Mouse (Mus musculus): ENCODE measurements at regions not wholly inside any gene's neighbourhood (a gene's known extent, or its start where the extent isn't known, plus 50 kb on each side); places are given as distances from the start of the nearest gene placed in this dataset.

- peak overlapping the region; percentile 45 for H3K4me3 ChIP-seq
- no peaks in the 10 kb centered on the region for H3K36me3 ChIP-seq
- ATAC-seq (replicated peaks; ENCODE audit: insufficient number of reproducible peaks, insufficient read depth, low FRiP score, low read depth) = peak; percentile 87
- H3K9ac ChIP-seq = peak overlapping the region; percentile 60
- peaks cover 15% of the 10 kb centered on the region for H3K4me1 ChIP-seq (replicated peaks)
- H3K27me3 ChIP-seq = no peaks in the 10 kb centered on the region
- no peaks in the 10 kb centered on the region for H3K9me3 ChIP-seq (replicated peaks)
- peak overlapping the region; percentile 76 for H3K4me2 ChIP-seq
- peak overlapping the region; percentile 87 for H3K27ac ChIP-seq
- 5% methylated on average over 15 of the region's 15 CpGs for WGBS
Measured at GRCm38 (mm10) chr3:41408821-41409737, 146.5 kb upstream of the Jade1 start.

GRCm38 (mm10) chr3:41408423-41408820 lies 147.1 kb upstream of the Jade1 start:
- H3K4me1 ChIP-seq (replicated peaks) = peaks cover 15% of the 10 kb centered on the region
- no peaks in the 10 kb centered on the region for H3K36me3 ChIP-seq
- H3K4me3 ChIP-seq = peak overlapping the region; percentile 45
- peak overlapping the region; percentile 87 for H3K27ac ChIP-seq
- H3K9ac ChIP-seq = peak overlapping the region; percentile 60
- ATAC-seq (replicated peaks; ENCODE audit: insufficient number of reproducible peaks, insufficient read depth, low FRiP score, low read depth) = peak; percentile 90
- WGBS = 4% methylated on average over 14 of the region's 14 CpGs
- peak overlapping the region; percentile 76 for H3K4me2 ChIP-seq
- H3K9me3 ChIP-seq (replicated peaks) = no peaks in the 10 kb centered on the region
- H3K27me3 ChIP-seq = no peaks in the 10 kb centered on the region

- no peaks in the 10 kb centered on the region for H3K36me3 ChIP-seq
- H3K4me1 ChIP-seq (replicated peaks) = peaks cover 15% of the 10 kb centered on the region
- no peaks in the 10 kb centered on the region for H3K9me3 ChIP-seq (replicated peaks)
- peak overlapping the region; percentile 45; the same call in 1 of the 2 replicates for H3K4me3 ChIP-seq
- H3K4me2 ChIP-seq = peak overlapping the region; percentile 76
- ATAC-seq (replicated peaks; ENCODE audit: insufficient number of reproducible peaks, insufficient read depth, low FRiP score, low read depth) = no peak
- 89% methylated on average over 9 of the region's 9 CpGs for WGBS
- no peak overlapping the region for H3K9ac ChIP-seq
- peak overlapping the region; percentile 87 for H3K27ac ChIP-seq
- no peaks in the 10 kb centered on the region for H3K27me3 ChIP-seq
Measured at GRCm38 (mm10) chr3:41407988-41408387, 147.5 kb upstream of the Jade1 start.

- no peak overlapping the region for H3K27ac ChIP-seq
- ATAC-seq (replicated peaks; ENCODE audit: insufficient number of reproducible peaks, insufficient read depth, low FRiP score, low read depth) = no peak
- no peak overlapping the region for H3K9ac ChIP-seq
- no peak overlapping the region for H3K4me2 ChIP-seq
- WGBS = 69% methylated on average over 1 of the region's 1 CpGs
- peaks cover 15% of the 10 kb centered on the region for H3K4me1 ChIP-seq (replicated peaks)
- H3K9me3 ChIP-seq (replicated peaks) = no peaks in the 10 kb centered on the region
- H3K27me3 ChIP-seq = no peaks in the 10 kb centered on the region
- H3K4me3 ChIP-seq = no peak overlapping the region
- no peaks in the 10 kb centered on the region for H3K36me3 ChIP-seq
Measured at GRCm38 (mm10) chr3:41407520-41407919, 148.0 kb upstream of the Jade1 start.

- H3K27me3 ChIP-seq = no peaks in the 10 kb centered on the region
- no peaks in the 10 kb centered on the region for H3K36me3 ChIP-seq
- 69% methylated on average over 4 of the region's 4 CpGs for WGBS
- H3K9ac ChIP-seq = no peak overlapping the region
- H3K4me1 ChIP-seq (replicated peaks) = peaks cover 3% of the 10 kb centered on the region; the same call in 1 of the 2 replicates
- no peaks in the 10 kb centered on the region for H3K9me3 ChIP-seq (replicated peaks)
- ATAC-seq (replicated peaks; ENCODE audit: insufficient number of reproducible peaks, insufficient read depth, low FRiP score, low read depth) = no peak
- H3K27ac ChIP-seq = no peak overlapping the region
- H3K4me3 ChIP-seq = no peak overlapping the region
- H3K4me2 ChIP-seq = no peak overlapping the region
Measured at GRCm38 (mm10) chr3:41401881-41402280, 153.7 kb upstream of the Jade1 start.

GRCm38 (mm10) chr3:41389868-41390267 lies 165.7 kb upstream of the Jade1 start:
- H3K4me3 ChIP-seq = no peak overlapping the region
- no peaks in the 10 kb centered on the region for H3K27me3 ChIP-seq
- no peaks in the 10 kb centered on the region for H3K9me3 ChIP-seq (replicated peaks)
- no peak overlapping the region for H3K9ac ChIP-seq
- H3K4me2 ChIP-seq = no peak overlapping the region
- H3K36me3 ChIP-seq = no peaks in the 10 kb centered on the region
- ATAC-seq (replicated peaks; ENCODE audit: insufficient number of reproducible peaks, insufficient read depth, low FRiP score, low read depth) = no peak
- WGBS = 51% methylated on average over 6 of the region's 6 CpGs
- H3K4me1 ChIP-seq (replicated peaks) = peaks cover 8% of the 10 kb centered on the region
- no peak overlapping the region for H3K27ac ChIP-seq

- 70% methylated on average over 9 of the region's 9 CpGs for WGBS
- ATAC-seq (replicated peaks; ENCODE audit: insufficient number of reproducible peaks, insufficient read depth, low FRiP score, low read depth) = no peak
- no peak overlapping the region for H3K27ac ChIP-seq
Measured at GRCm38 (mm10) chr3:41387469-41388212, 167.9 kb upstream of the Jade1 start.

GRCm38 (mm10) chr3:41386299-41386698 lies 169.2 kb upstream of the Jade1 start:
- Histone ChIP-seq H3K9ac (no peak overlapping the region), H3K27ac (no peak overlapping the region), H3K9me3 (replicated peaks) (no peaks in the 10 kb centered on the region), H3K4me2 (no peak overlapping the region), H3K4me1 (replicated peaks) (peaks cover 8% of the 10 kb centered on the region), H3K36me3 (no peaks in the 10 kb centered on the region), H3K27me3 (no peaks in the 10 kb centered on the region), H3K4me3 (no peak overlapping the region)
- no peak for ATAC-seq (replicated peaks; ENCODE audit: insufficient number of reproducible peaks, insufficient read depth, low FRiP score, low read depth)
- 50% methylated on average over 5 of the region's 5 CpGs for WGBS

More at GRCm38 (mm10) chr3:41387469-41388212, 167.9 kb upstream of the Jade1 start:
- peaks cover 8% of the 10 kb centered on the region for H3K4me1 ChIP-seq (replicated peaks)
- H3K27me3 ChIP-seq = no peaks in the 10 kb centered on the region
- H3K9me3 ChIP-seq (replicated peaks) = no peaks in the 10 kb centered on the region
- H3K9ac ChIP-seq = no peak overlapping the region
- H3K36me3 ChIP-seq = no peaks in the 10 kb centered on the region
- H3K4me3 ChIP-seq = no peak overlapping the region
- H3K4me2 ChIP-seq = no peak overlapping the region

- no peak for ATAC-seq (replicated peaks; ENCODE audit: insufficient number of reproducible peaks, insufficient read depth, low FRiP score, low read depth)
- 77% methylated on average over 10 of the region's 10 CpGs for WGBS
- no peaks in the 10 kb centered on the region for H3K27me3 ChIP-seq
- H3K9me3 ChIP-seq (replicated peaks) = no peaks in the 10 kb centered on the region
- H3K4me2 ChIP-seq = no peak overlapping the region
- no peaks in the 10 kb centered on the region for H3K36me3 ChIP-seq
- no peak overlapping the region for H3K4me3 ChIP-seq
- peaks cover 8% of the 10 kb centered on the region for H3K4me1 ChIP-seq (replicated peaks)
- H3K27ac ChIP-seq = no peak overlapping the region
- H3K9ac ChIP-seq = no peak overlapping the region
Measured at GRCm38 (mm10) chr3:41384410-41384809, 171.1 kb upstream of the Jade1 start.

- ATAC-seq (replicated peaks; ENCODE audit: insufficient number of reproducible peaks, insufficient read depth, low FRiP score, low read depth) = no peak
- no peak overlapping the region for H3K9ac ChIP-seq
- H3K27ac ChIP-seq = peak overlapping the region; percentile 37; the same call in 1 of the 2 replicates
- 58% methylated on average over 5 of the region's 5 CpGs for WGBS
- no peak overlapping the region for H3K4me3 ChIP-seq
- no peak overlapping the region for H3K4me2 ChIP-seq
- H3K36me3 ChIP-seq = no peaks in the 10 kb centered on the region
- peaks cover 30% of the 10 kb centered on the region for H3K4me1 ChIP-seq (replicated peaks)
- no peaks in the 10 kb centered on the region for H3K9me3 ChIP-seq (replicated peaks)
- no peaks in the 10 kb centered on the region for H3K27me3 ChIP-seq
Measured at GRCm38 (mm10) chr3:41378576-41378975, 177.0 kb upstream of the Jade1 start.

- Histone ChIP-seq H3K9ac (no peak overlapping the region), H3K36me3 (no peaks in the 10 kb centered on the region), H3K27me3 (no peaks in the 10 kb centered on the region), H3K27ac (peak overlapping the region; percentile 53), H3K4me2 (no peak overlapping the region), H3K9me3 (replicated peaks) (no peaks in the 10 kb centered on the region), H3K4me3 (no peak overlapping the region), H3K4me1 (replicated peaks) (peaks cover 30% of the 10 kb centered on the region)
- WGBS = 60% methylated on average over 5 of the region's 5 CpGs
- ATAC-seq (replicated peaks; ENCODE audit: insufficient number of reproducible peaks, insufficient read depth, low FRiP score, low read depth) = 0 out of 2 replicates have a peak, but pooled peaks have one; percentile 13
Measured at GRCm38 (mm10) chr3:41377826-41378406, 177.6 kb upstream of the Jade1 start.

Measured in heart, embryonic 15.5 days (tissue).